Mouse (Mus musculus): ENCODE measurements at regions not wholly inside any gene's neighbourhood (a gene's known extent, or its start where the extent isn't known, plus 50 kb on each side); places are given as distances from the start of the nearest gene placed in this dataset.

DNA sequence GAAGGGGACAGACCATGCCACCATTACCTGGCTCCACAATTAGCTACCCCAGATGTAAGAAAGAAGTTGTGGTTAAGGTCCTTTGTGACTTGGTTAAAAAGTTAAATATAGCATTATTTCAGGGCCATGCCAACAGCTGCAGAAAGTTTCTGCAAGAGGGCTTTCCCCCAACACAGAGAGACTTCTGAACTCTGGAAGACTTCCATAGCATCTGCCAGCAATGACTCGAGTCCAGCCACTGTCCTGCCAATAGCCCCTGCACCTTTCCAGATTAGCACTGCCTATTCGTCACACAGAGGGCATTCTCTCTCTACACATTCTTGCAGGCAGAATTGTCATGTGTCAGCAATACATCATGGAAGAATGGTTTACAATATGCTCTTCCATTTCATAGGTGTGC lies 89.3 kb upstream of the Ghr start:
- 68% methylated on average over 2 of the region's 2 CpGs for WGBS
- Histone ChIP-seq H3K4me3 (ENCODE audit: low read depth, low read length) (no peak overlapping the region), H3K9me3 (replicated peaks; ENCODE audit: control insufficient read depth, low read length) (no peaks in the 10 kb centered on the region), H3K4me1 (ENCODE audit: control insufficient read depth, insufficient read depth) (no peaks in the 10 kb centered on the region), H3K27ac (ENCODE audit: low read depth) (no peak overlapping the region), H3K27me3 (ENCODE audit: control insufficient read depth, insufficient read depth, low read length) (no peaks in the 10 kb centered on the region), H3K9ac (replicated peaks; ENCODE audit: low read depth, low read length) (no peak overlapping the region), H3K4me2 (ENCODE audit: low read depth, low read length) (no peak overlapping the region), H3K36me3 (replicated peaks; ENCODE audit: control insufficient read depth, insufficient read depth, low read length) (no peaks in the 10 kb centered on the region)
- DNase-seq (ENCODE audit: low spot score) (no peak), ATAC-seq (ENCODE audit: insufficient read depth, low read depth) (no peak)
- no peak for TF ChIP-seq CTCF (IDR thresholded peaks at IDR 0.05; ENCODE audit: low read depth)
- no peak for TF ChIP-seq EP300 (IDR thresholded peaks at IDR 0.05; ENCODE audit: low read depth)

GRCm38 (mm10) chr15:3671169-3671568 lies 87.9 kb upstream of the Ghr start:
- Histone ChIP-seq H3K27ac (ENCODE audit: low read depth) (no peak overlapping the region), H3K9ac (replicated peaks; ENCODE audit: low read depth, low read length) (no peak overlapping the region), H3K9me3 (replicated peaks; ENCODE audit: control insufficient read depth, low read length) (no peaks in the 10 kb centered on the region), H3K27me3 (ENCODE audit: control insufficient read depth, insufficient read depth, low read length) (no peaks in the 10 kb centered on the region), H3K4me3 (ENCODE audit: low read depth, low read length) (no peak overlapping the region), H3K36me3 (replicated peaks; ENCODE audit: control insufficient read depth, insufficient read depth, low read length) (no peaks in the 10 kb centered on the region), H3K4me1 (ENCODE audit: control insufficient read depth, insufficient read depth) (no peaks in the 10 kb centered on the region), H3K4me2 (ENCODE audit: low read depth, low read length) (no peak overlapping the region)
- no peak for TF ChIP-seq CTCF (IDR thresholded peaks at IDR 0.05; ENCODE audit: low read depth)
- TF ChIP-seq EP300 (IDR thresholded peaks at IDR 0.05; ENCODE audit: low read depth) = no peak
- ATAC-seq (ENCODE audit: insufficient read depth, low read depth) (no peak), DNase-seq (ENCODE audit: low spot score) (no peak)
- WGBS = 19% methylated on average over 3 of the region's 3 CpGs

- 68% methylated on average over 1 of the region's 1 CpGs for WGBS
- H3K4me2 ChIP-seq (ENCODE audit: low read depth, low read length) = no peak overlapping the region
- no peak for TF ChIP-seq EP300 (IDR thresholded peaks at IDR 0.05; ENCODE audit: low read depth)
- no peak for TF ChIP-seq CTCF (IDR thresholded peaks at IDR 0.05; ENCODE audit: low read depth)
These were observed 86.1 kb upstream of the Ghr start for GRCm38 (mm10) chr15:3669411-3669810.

DNA sequence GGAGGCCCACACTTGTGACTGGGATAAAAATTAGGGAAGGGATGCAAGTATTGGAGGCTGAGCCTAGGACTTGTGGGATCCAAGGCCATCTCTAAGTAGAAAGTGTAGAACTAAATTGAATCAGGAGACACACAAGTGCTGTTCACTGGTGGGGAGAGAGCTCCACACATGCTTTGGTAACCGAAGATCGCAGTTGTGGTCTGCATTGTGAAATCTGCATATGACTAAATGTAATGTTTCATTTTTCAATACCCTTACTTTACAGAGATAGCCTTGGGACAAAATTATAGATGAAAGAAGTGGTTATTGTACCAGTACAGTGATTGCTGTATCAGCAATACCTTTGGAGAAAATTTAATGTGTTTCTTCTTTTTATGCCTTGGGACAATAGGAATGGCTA lies 85.6 kb upstream of the Ghr start:
- TF ChIP-seq CTCF (IDR thresholded peaks at IDR 0.05; ENCODE audit: low read depth) (no peak), EP300 (IDR thresholded peaks at IDR 0.05; ENCODE audit: low read depth) (no peak)
- no peak for ATAC-seq (ENCODE audit: insufficient read depth, low read depth)
- Histone ChIP-seq H3K36me3 (replicated peaks; ENCODE audit: control insufficient read depth, insufficient read depth, low read length) (no peaks in the 10 kb centered on the region), H3K4me2 (ENCODE audit: low read depth, low read length) (no peak overlapping the region), H3K9ac (replicated peaks; ENCODE audit: low read depth, low read length) (no peak overlapping the region), H3K27ac (ENCODE audit: low read depth) (no peak overlapping the region), H3K9me3 (replicated peaks; ENCODE audit: control insufficient read depth, low read length) (no peaks in the 10 kb centered on the region), H3K4me3 (ENCODE audit: low read depth, low read length) (no peak overlapping the region), H3K4me1 (ENCODE audit: control insufficient read depth, insufficient read depth) (no peaks in the 10 kb centered on the region), H3K27me3 (ENCODE audit: control insufficient read depth, insufficient read depth, low read length) (no peaks in the 10 kb centered on the region)
- no peak for DNase-seq (ENCODE audit: low spot score)
- 95% methylated on average over 2 of the region's 2 CpGs for WGBS

More at GRCm38 (mm10) chr15:3669411-3669810, 86.1 kb upstream of the Ghr start:
- no peak overlapping the region for H3K27ac ChIP-seq (ENCODE audit: low read depth)
- DNase-seq (ENCODE audit: low spot score) (no peak), ATAC-seq (ENCODE audit: insufficient read depth, low read depth) (no peak)
- H3K4me3 ChIP-seq (ENCODE audit: low read depth, low read length) = no peak overlapping the region
- H3K36me3 ChIP-seq (replicated peaks; ENCODE audit: control insufficient read depth, insufficient read depth, low read length) = no peaks in the 10 kb centered on the region
- no peaks in the 10 kb centered on the region for H3K27me3 ChIP-seq (ENCODE audit: control insufficient read depth, insufficient read depth, low read length)
- H3K9ac ChIP-seq (replicated peaks; ENCODE audit: low read depth, low read length) = no peak overlapping the region
- H3K4me1 ChIP-seq (ENCODE audit: control insufficient read depth, insufficient read depth) = no peaks in the 10 kb centered on the region
- no peaks in the 10 kb centered on the region for H3K9me3 ChIP-seq (replicated peaks; ENCODE audit: control insufficient read depth, low read length)

DNA sequence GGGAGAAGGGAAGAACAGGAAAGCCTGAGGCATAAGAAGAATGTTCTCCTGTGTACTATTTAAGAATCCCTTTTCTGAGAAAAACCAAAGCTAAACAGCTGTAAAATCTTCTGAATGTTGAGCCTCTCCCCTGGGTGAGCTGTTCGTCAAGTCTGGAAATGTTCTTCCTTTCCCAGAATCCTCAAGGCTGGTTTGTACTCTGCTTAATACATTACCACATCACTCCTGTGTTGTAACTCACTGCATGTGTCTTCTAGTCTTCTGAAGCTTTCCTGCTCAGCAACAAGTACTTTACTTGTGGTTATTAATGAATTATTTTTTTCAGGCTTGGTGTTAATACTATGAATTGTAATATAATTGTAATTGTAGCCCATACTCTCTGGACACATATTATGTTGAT lies 65.4 kb upstream of the Ghr start:
- DNase-seq (ENCODE audit: low spot score) (no peak), ATAC-seq (ENCODE audit: insufficient read depth, low read depth) (no peak)
- H3K4me2 ChIP-seq (ENCODE audit: low read depth, low read length) = no peak overlapping the region
- no peaks in the 10 kb centered on the region for H3K36me3 ChIP-seq (replicated peaks; ENCODE audit: control insufficient read depth, insufficient read depth, low read length)
- TF ChIP-seq CTCF (IDR thresholded peaks at IDR 0.05; ENCODE audit: low read depth) (no peak), EP300 (IDR thresholded peaks at IDR 0.05; ENCODE audit: low read depth) (no peak)
- no peaks in the 10 kb centered on the region for H3K9me3 ChIP-seq (replicated peaks; ENCODE audit: control insufficient read depth, low read length)
- no peaks in the 10 kb centered on the region for H3K27me3 ChIP-seq (ENCODE audit: control insufficient read depth, insufficient read depth, low read length)
- no peak overlapping the region for H3K9ac ChIP-seq (replicated peaks; ENCODE audit: low read depth, low read length)
- no peak overlapping the region for H3K4me3 ChIP-seq (ENCODE audit: low read depth, low read length)
- WGBS = 81% methylated on average over 1 of the region's 1 CpGs
- no peak overlapping the region for H3K27ac ChIP-seq (ENCODE audit: low read depth)
- no peaks in the 10 kb centered on the region for H3K4me1 ChIP-seq (ENCODE audit: control insufficient read depth, insufficient read depth)

- Histone ChIP-seq H3K9ac (replicated peaks; ENCODE audit: low read depth, low read length) (no peak overlapping the region), H3K36me3 (replicated peaks; ENCODE audit: control insufficient read depth, insufficient read depth, low read length) (no peaks in the 10 kb centered on the region), H3K27me3 (ENCODE audit: control insufficient read depth, insufficient read depth, low read length) (no peaks in the 10 kb centered on the region), H3K4me2 (ENCODE audit: low read depth, low read length) (no peak overlapping the region), H3K27ac (ENCODE audit: low read depth) (no peak overlapping the region), H3K9me3 (replicated peaks; ENCODE audit: control insufficient read depth, low read length) (no peaks in the 10 kb centered on the region), H3K4me1 (ENCODE audit: control insufficient read depth, insufficient read depth) (no peaks in the 10 kb centered on the region), H3K4me3 (ENCODE audit: low read depth, low read length) (no peak overlapping the region)
- DNase-seq (ENCODE audit: low spot score) (no peak), ATAC-seq (ENCODE audit: insufficient read depth, low read depth) (no peak)
- TF ChIP-seq EP300 (IDR thresholded peaks at IDR 0.05; ENCODE audit: low read depth) (no peak), CTCF (IDR thresholded peaks at IDR 0.05; ENCODE audit: low read depth) (no peak)
- whole genome bisulfite sequencing = 60% methylated on average over 5 of the region's 5 CpGs
These were observed 56.8 kb upstream of the Ghr start for GRCm38 (mm10) chr15:3640091-3640490.

All from heart, postnatal 0 days (tissue).